Mouse (Mus musculus) 3134 (cell line): ENCODE data around the gene Plxdc1.

Experiments
- DNase-seq: peaks from one replicate; pipeline ENCODE4 v3.0.0-alpha.2; 2011; ENCODE audit warnings: low spot score; ENCODE audit not compliant: insufficient read length; ENCODE audit errors: extremely low read depth

The Plxdc1 gene

DNA sequence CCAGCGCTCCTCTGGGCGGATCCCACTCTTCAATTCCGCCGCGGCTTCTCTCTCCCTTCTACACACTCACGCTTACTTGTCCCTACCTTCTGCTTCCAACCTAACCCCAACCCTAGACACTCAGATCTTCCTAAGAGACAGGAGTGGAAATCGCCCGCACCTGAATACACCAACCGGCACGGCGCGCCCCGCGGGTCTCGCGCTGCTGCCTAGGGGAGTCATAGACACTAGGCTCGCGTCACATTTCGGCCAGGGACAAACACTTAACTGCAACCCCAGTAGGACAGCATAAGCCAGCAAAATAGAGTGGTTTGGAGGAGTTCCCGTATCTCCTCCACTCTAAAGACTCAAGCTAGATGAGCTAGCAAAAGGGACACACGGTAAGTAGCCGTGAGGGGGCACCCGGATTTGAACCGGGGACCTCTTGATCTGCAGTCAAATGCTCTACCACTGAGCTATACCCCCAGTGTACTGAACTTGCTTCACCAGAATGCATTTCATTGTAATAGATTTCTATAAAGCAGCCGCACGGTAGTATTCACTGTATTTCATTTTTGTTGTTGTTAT lies 2.4 kb upstream of the Plxdc1 start:
- peak; percentile 92 for DNase-seq

- peak; percentile 91 for DNase-seq
Measured at GRCm38 (mm10) chr11:97987551-97988526, 1.6 kb upstream of the Plxdc1 start.

GRCm38 (mm10) chr11:97986738-97987465 lies 658 bp upstream of the Plxdc1 start:
- DNase-seq: no peak

GRCm38 (mm10) chr11:97983983-97984382 lies 2.3 kb downstream of the Plxdc1 start:
- DNase-seq: no peak

DNA sequence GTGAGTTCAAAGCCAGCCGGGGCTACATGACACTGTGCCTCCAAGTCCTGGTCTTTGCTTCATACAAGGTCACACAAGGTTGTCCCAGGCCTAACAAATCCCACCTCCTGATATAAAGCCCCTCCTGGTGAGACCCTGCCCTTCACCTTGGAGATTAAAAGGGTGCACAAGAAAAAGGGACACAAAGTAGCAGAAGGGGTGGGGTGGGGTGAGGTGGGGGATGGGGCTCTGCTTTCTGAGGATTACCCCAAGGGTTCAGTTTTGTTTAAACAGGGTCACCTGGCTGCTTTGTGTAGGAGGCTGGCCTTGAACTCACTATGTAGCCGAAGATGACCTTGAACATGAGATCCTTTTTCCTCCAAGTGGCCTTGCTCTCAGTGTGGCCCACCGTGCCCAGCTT lies 2.7 kb downstream of the Plxdc1 start:
- DNase-seq: no peak

DNA sequence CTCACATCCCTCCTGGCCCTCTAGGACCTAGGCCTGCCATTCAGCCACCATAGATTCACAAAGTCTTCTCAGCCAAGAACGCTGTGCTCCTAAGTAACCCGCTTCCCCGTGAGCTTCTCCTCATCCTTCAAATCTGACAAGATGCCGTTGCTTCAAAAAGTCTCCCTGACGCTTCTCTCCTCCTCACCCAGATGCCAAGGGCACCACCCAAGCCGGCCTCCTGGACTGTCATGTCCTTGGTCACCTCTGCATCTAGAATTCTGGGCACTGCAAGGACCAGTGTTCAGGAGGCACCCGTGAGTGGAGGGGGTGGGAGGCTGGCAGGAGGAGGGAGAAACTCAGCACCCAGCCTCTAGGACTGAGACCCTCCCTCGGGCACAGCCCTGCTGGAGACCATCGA lies 3.5 kb downstream of the Plxdc1 start:
- DNase-seq: no peak

GRCm38 (mm10) chr11:97980531-97980966 lies 5.7 kb downstream of the Plxdc1 start:
- no peak for DNase-seq

DNA sequence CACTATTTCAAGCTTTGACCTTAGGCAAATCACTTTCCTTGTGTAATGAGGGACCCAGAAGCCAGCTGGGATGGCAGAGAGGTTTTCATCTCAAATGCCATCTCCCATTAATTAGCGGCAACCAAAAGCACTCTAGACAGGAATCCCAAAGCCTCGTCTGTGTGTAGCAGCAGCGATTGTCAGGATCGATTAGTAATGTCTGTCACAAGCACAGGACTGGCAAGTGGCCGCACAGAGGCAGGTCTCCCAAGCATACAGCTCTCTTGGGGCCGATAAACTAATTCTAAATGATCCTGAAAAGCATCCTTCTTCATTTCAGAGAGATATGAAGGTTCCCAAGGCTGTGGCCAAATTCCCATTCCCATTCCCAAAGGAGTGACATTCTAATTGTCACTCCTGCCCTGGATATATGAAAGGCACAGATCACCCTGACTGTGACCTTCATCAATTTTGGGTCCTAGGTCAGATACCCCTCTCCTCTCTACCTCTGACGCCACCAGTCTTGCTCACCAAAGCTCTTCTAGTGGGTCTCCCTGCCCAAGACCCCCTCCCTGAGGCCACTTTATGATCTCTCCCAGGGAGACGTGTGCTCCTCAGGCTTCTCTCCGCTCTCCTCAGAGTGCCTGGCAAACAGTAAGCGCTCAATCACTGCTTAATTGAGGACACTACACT lies 6.3 kb downstream of the Plxdc1 start:
- no peak for DNase-seq

- DNase-seq: no peak
Measured at GRCm38 (mm10) chr11:97978392-97978791, 7.9 kb downstream of the Plxdc1 start.

DNA sequence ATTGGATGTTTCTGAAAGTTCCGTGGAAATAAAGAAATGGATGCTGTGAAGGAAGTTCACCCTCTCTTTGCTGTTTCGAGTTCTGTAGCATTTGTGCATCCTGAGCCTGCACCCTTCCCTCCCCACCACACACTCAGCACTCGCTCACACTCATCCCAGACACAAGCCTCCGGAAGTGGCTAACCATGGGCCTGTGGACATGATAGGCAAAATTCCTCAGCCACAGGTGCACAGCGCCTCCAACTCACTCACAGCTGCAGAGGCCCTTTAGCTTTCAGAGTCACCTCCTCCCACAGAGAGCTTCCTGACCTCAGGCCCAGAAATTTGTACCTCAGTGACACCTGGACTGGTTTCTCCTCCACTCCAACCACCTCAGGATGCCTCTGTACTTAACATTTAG lies 8.4 kb downstream of the Plxdc1 start:
- DNase-seq: no peak

GRCm38 (mm10) chr11:97974746-97975145 lies 11.5 kb downstream of the Plxdc1 start:
- no peak for DNase-seq

- DNase-seq: no peak
Measured at GRCm38 (mm10) chr11:97974141-97974540, 12.1 kb downstream of the Plxdc1 start.

- no peak for DNase-seq
Measured at GRCm38 (mm10) chr11:97972434-97972833, 13.8 kb downstream of the Plxdc1 start.

DNA sequence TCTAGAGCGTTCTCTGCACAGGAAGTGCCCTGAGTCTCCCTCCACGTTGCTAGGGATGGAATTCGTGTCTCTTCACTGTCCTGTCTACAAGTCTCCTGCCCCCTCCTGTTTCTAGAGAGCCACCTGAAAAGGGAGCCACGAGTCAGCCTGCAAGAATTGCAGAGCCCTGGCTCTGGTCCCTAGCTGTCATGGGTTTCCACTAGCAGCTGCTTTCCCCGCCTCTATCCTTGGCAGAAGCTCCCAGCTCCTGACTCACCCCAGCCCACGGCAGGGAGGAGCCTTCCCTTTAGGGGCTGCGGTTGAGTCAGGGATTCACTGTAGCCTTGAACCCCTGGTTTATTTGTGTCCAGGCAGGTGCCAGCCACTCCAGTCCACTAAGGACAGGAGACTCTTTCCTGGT lies 15.0 kb downstream of the Plxdc1 start:
- DNase-seq: peak; percentile 84

- no peak for DNase-seq
Measured at GRCm38 (mm10) chr11:97970771-97971170, 15.5 kb downstream of the Plxdc1 start.

GRCm38 (mm10) chr11:97968385-97968784 lies 17.9 kb downstream of the Plxdc1 start:
- no peak for DNase-seq

DNA sequence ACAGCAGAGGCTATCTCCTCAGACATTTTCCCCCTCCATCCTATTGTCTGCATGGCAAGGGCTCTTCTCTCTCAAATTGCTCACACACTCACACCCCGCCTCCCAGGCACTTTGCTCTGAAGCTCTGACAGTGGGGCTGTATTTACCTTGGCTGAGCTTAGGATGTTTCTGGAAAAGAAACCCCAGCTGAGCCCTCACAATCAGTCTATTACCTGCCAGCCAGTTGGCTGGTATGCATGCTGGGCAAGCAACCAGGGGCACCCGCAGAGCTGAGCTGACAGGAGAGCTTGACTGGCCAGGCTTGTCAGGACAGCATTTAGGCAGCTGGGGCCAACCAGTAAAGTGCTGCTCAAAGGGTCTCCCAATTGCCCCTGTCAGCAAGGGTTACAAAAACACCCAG lies 19.1 kb downstream of the Plxdc1 start:
- peak; percentile 48 for DNase-seq

DNA sequence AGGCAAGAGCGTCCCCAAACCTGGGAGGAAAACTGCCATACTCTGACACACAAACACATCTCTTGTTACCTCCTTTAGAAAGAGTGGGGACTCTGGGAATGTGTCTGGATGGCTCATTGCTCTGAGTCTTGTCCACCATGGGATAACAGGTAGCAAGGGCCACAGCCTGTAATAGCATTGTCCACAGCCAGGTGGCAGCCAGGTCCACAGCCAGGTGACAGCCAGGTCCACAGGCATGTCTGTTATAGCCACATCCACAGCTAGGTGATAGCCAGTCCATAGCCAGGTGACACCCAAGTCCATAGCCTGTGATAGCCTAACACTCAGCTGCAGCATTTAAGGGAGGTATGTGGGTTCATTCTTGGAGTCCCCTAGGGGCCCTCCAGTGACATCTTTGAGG lies 25.3 kb downstream of the Plxdc1 start:
- no peak for DNase-seq

DNA sequence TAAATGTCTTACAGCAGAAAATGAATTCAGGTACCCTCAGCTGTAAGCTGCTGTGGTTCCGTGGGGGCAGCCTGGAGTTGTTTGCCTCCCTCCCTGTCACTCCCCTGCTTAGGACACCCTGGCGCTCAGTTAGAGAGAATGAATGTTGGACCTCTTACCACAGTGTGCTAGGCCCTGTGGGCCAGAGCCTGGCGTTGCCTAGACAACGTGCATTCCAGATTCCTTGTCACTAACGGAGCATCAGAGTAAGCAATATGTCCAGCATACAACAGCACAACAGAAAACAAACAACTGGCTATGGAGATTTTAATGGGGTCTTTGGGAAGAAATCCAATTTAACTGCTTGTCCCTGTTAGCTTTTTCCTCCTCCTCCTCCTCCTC lies 27.0 kb downstream of the Plxdc1 start:
- no peak for DNase-seq

GRCm38 (mm10) chr11:97958641-97959299 lies 27.5 kb downstream of the Plxdc1 start:
- no peak for DNase-seq
